Mouse (Mus musculus) cerebellum, adult 2 months (tissue): ENCODE results near the gene Tent4b.

Source experiments
- CTCF ChIP-seq: fragments of 200-500 bp; IDR thresholded peaks from 2 replicates; pipeline ENCODE4 v1.5.1; 2011; ENCODE audit warnings: low read depth, mild to moderate bottlenecking, control low read depth, low read length, moderate library complexity, borderline replicate concordance; ENCODE audit not compliant: insufficient read depth
- POLR2A ChIP-seq: fragments of 200-500 bp; IDR thresholded peaks from 2 replicates; pipeline ENCODE4 v1.6.1; 2011; ENCODE audit warnings: low read length, control low read depth, borderline replicate concordance; ENCODE audit not compliant: insufficient read depth

DNA sequence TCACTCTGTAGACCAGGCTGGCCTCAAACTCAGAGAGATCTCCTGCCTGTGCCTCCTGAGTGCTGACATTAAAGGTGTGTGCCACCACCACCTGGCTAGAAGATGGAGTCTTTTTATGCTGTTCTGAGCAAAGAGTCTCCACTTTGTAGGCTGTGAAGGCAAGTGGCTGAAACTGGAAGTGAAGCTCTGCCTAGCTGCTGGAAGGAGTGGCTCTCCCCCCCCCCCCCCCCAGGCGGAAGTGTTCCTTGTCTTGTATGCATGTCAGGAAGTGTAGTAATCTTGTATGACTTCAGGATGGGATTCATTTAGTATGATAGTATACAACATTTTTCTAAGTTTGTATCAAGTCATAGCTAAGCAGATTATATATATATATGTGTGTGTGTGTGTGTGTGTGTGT is 29.8 kb downstream of the Tent4b start:
- TF ChIP-seq CTCF: no peak
- no peak for TF ChIP-seq POLR2A
